Mouse (Mus musculus): Measurements from ENCODE around the gene Astn2. TPM values are rescaled to one million over a fixed set of nuclear protein-coding genes. Genes with fewer than 3 reads are reported as not detected.
A peak's percentile ranks its signal among the peaks of the same experiment; 100 is the strongest.

Astn2 gene
- polyA plus RNA-seq, 1 experiment from 2014 or later: 0.77 TPM

- H3K4me1 ChIP-seq (replicated peaks): no peaks in the 10 kb centered on the region
- WGBS: 89% methylated on average over 9 of the region's 9 CpGs
- H3K27ac ChIP-seq: no peak overlapping the region
- DNase-seq (ENCODE audit: low spot score): no peak
- no peaks in the 10 kb centered on the region for H3K27me3 ChIP-seq (ENCODE audit: insufficient read depth, poor library complexity, severe bottlenecking)
- H3K36me3 ChIP-seq: no peaks in the 10 kb centered on the region
- H3K9me3 ChIP-seq: no peaks in the 10 kb centered on the region
- no peak overlapping the region for H3K4me3 ChIP-seq
Observed at GRCm38 (mm10) chr4:66222602-66223317, 181.7 kb downstream of the Astn2 start.

GRCm38 (mm10) chr4:66215170-66215618 is 189.2 kb downstream of the Astn2 start:
- no peak overlapping the region for H3K27ac ChIP-seq

GRCm38 (mm10) chr4:66189636-66190035 is 214.8 kb downstream of the Astn2 start:
- no peaks in the 10 kb centered on the region for H3K36me3 ChIP-seq
- H3K27me3 ChIP-seq (ENCODE audit: insufficient read depth, poor library complexity, severe bottlenecking): no peaks in the 10 kb centered on the region
- WGBS: 95% methylated on average over 8 of the region's 8 CpGs
- H3K27ac ChIP-seq: no peak overlapping the region
- DNase-seq (ENCODE audit: low spot score): no peak
- H3K9me3 ChIP-seq: no peaks in the 10 kb centered on the region
- H3K4me1 ChIP-seq (replicated peaks): no peaks in the 10 kb centered on the region
- H3K4me3 ChIP-seq: no peak overlapping the region

More at GRCm38 (mm10) chr4:66215170-66215618, 189.2 kb downstream of the Astn2 start:
- 79% methylated on average over 9 of the region's 9 CpGs for WGBS
- no peak for DNase-seq (ENCODE audit: low spot score)
- Histone ChIP-seq H3K9me3 (no peaks in the 10 kb centered on the region), H3K27me3 (ENCODE audit: insufficient read depth, poor library complexity, severe bottlenecking) (no peaks in the 10 kb centered on the region), H3K4me3 (no peak overlapping the region), H3K36me3 (no peaks in the 10 kb centered on the region), H3K4me1 (replicated peaks) (no peaks in the 10 kb centered on the region)

- no peaks in the 10 kb centered on the region for H3K27me3 ChIP-seq (ENCODE audit: insufficient read depth, poor library complexity, severe bottlenecking)
- H3K4me1 ChIP-seq (replicated peaks): peaks cover 12% of the 10 kb centered on the region
- 69% methylated on average over 14 of the region's 14 CpGs for WGBS
- no peaks in the 10 kb centered on the region for H3K36me3 ChIP-seq
- peak; percentile 28 for DNase-seq (ENCODE audit: low spot score)
- no peaks in the 10 kb centered on the region for H3K9me3 ChIP-seq
- H3K4me3 ChIP-seq: no peak overlapping the region
- H3K27ac ChIP-seq: no peak overlapping the region
Observed at GRCm38 (mm10) chr4:66175887-66176533, 228.4 kb downstream of the Astn2 start.

GRCm38 (mm10) chr4:66171583-66171982 is 232.8 kb downstream of the Astn2 start:
- Histone ChIP-seq H3K4me3 (no peak overlapping the region), H3K27ac (no peak overlapping the region), H3K9me3 (no peaks in the 10 kb centered on the region), H3K36me3 (no peaks in the 10 kb centered on the region), H3K27me3 (ENCODE audit: insufficient read depth, poor library complexity, severe bottlenecking) (no peaks in the 10 kb centered on the region), H3K4me1 (replicated peaks) (peaks cover 18% of the 10 kb centered on the region)
- WGBS: 72% methylated on average over 5 of the region's 5 CpGs
- DNase-seq (ENCODE audit: low spot score): no peak

GRCm38 (mm10) chr4:66170787-66171186 is 233.6 kb downstream of the Astn2 start:
- no peak for DNase-seq (ENCODE audit: low spot score)
- WGBS: 95% methylated on average over 3 of the region's 3 CpGs
- Histone ChIP-seq H3K9me3 (no peaks in the 10 kb centered on the region), H3K4me3 (no peak overlapping the region), H3K27me3 (ENCODE audit: insufficient read depth, poor library complexity, severe bottlenecking) (no peaks in the 10 kb centered on the region), H3K27ac (no peak overlapping the region), H3K36me3 (no peaks in the 10 kb centered on the region), H3K4me1 (replicated peaks) (peaks cover 14% of the 10 kb centered on the region)

GRCm38 (mm10) chr4:66169485-66169884 is 234.9 kb downstream of the Astn2 start:
- WGBS: 60% methylated on average over 2 of the region's 2 CpGs
- peaks cover 12% of the 10 kb centered on the region for H3K4me1 ChIP-seq (replicated peaks)
- no peaks in the 10 kb centered on the region for H3K27me3 ChIP-seq (ENCODE audit: insufficient read depth, poor library complexity, severe bottlenecking)
- peak overlapping the region; percentile 8; the same call in 1 of the 2 replicates for H3K27ac ChIP-seq
- no peak for DNase-seq (ENCODE audit: low spot score)
- no peaks in the 10 kb centered on the region for H3K9me3 ChIP-seq
- H3K4me3 ChIP-seq: no peak overlapping the region
- no peaks in the 10 kb centered on the region for H3K36me3 ChIP-seq

GRCm38 (mm10) chr4:66158714-66159113 is 245.7 kb downstream of the Astn2 start:
- no peaks in the 10 kb centered on the region for H3K27me3 ChIP-seq (ENCODE audit: insufficient read depth, poor library complexity, severe bottlenecking)
- H3K9me3 ChIP-seq: no peaks in the 10 kb centered on the region
- no peaks in the 10 kb centered on the region for H3K4me1 ChIP-seq (replicated peaks)
- no peak for DNase-seq (ENCODE audit: low spot score)
- WGBS: 83% methylated on average over 3 of the region's 3 CpGs
- no peak overlapping the region for H3K4me3 ChIP-seq
- H3K36me3 ChIP-seq: no peaks in the 10 kb centered on the region
- no peak overlapping the region for H3K27ac ChIP-seq

GRCm38 (mm10) chr4:66157439-66158113 is 246.8 kb downstream of the Astn2 start:
- 70% methylated on average over 3 of the region's 3 CpGs for WGBS
- Histone ChIP-seq H3K4me1 (replicated peaks) (no peaks in the 10 kb centered on the region), H3K27me3 (ENCODE audit: insufficient read depth, poor library complexity, severe bottlenecking) (no peaks in the 10 kb centered on the region), H3K27ac (no peak overlapping the region), H3K36me3 (no peaks in the 10 kb centered on the region), H3K9me3 (no peaks in the 10 kb centered on the region), H3K4me3 (no peak overlapping the region)
- no peak for DNase-seq (ENCODE audit: low spot score)

GRCm38 (mm10) chr4:66146546-66146945 is 257.9 kb downstream of the Astn2 start:
- Histone ChIP-seq H3K4me1 (replicated peaks) (no peaks in the 10 kb centered on the region), H3K27ac (no peak overlapping the region), H3K36me3 (no peaks in the 10 kb centered on the region), H3K9me3 (no peaks in the 10 kb centered on the region), H3K27me3 (ENCODE audit: insufficient read depth, poor library complexity, severe bottlenecking) (no peaks in the 10 kb centered on the region), H3K4me3 (no peak overlapping the region)
- WGBS: 92% methylated on average over 5 of the region's 5 CpGs
- no peak for DNase-seq (ENCODE audit: low spot score)

- Histone ChIP-seq H3K9me3 (no peaks in the 10 kb centered on the region), H3K36me3 (no peaks in the 10 kb centered on the region), H3K27ac (no peak overlapping the region), H3K4me3 (no peak overlapping the region), H3K27me3 (ENCODE audit: insufficient read depth, poor library complexity, severe bottlenecking) (no peaks in the 10 kb centered on the region), H3K4me1 (replicated peaks) (no peaks in the 10 kb centered on the region)
- WGBS: 86% methylated on average over 3 of the region's 3 CpGs
- no peak for DNase-seq (ENCODE audit: low spot score)
Observed at GRCm38 (mm10) chr4:66126181-66126580, 278.2 kb downstream of the Astn2 start.

- H3K9me3 ChIP-seq: no peaks in the 10 kb centered on the region
- no peaks in the 10 kb centered on the region for H3K4me1 ChIP-seq (replicated peaks)
- DNase-seq (ENCODE audit: low spot score): no peak
- H3K27ac ChIP-seq: no peak overlapping the region
- 89% methylated on average over 7 of the region's 7 CpGs for WGBS
- H3K4me3 ChIP-seq: no peak overlapping the region
- no peaks in the 10 kb centered on the region for H3K27me3 ChIP-seq (ENCODE audit: insufficient read depth, poor library complexity, severe bottlenecking)
- H3K36me3 ChIP-seq: no peaks in the 10 kb centered on the region
Observed at GRCm38 (mm10) chr4:66122766-66123358, 281.5 kb downstream of the Astn2 start.

GRCm38 (mm10) chr4:66114243-66114642 is 290.2 kb downstream of the Astn2 start:
- DNase-seq (ENCODE audit: low spot score): no peak
- Histone ChIP-seq H3K36me3 (no peaks in the 10 kb centered on the region), H3K27ac (no peak overlapping the region), H3K4me1 (replicated peaks) (no peaks in the 10 kb centered on the region), H3K9me3 (no peaks in the 10 kb centered on the region), H3K4me3 (no peak overlapping the region), H3K27me3 (ENCODE audit: insufficient read depth, poor library complexity, severe bottlenecking) (no peaks in the 10 kb centered on the region)
- 84% methylated on average over 2 of the region's 2 CpGs for WGBS
